Mouse (Mus musculus): ENCODE measurements around the gene Olfr1475.
"Not testable (repeated sequence)": the region's sequence is repeated elsewhere in the genome, so short reads cannot be mapped to it uniquely, and the experiment has no call there.

DNA sequence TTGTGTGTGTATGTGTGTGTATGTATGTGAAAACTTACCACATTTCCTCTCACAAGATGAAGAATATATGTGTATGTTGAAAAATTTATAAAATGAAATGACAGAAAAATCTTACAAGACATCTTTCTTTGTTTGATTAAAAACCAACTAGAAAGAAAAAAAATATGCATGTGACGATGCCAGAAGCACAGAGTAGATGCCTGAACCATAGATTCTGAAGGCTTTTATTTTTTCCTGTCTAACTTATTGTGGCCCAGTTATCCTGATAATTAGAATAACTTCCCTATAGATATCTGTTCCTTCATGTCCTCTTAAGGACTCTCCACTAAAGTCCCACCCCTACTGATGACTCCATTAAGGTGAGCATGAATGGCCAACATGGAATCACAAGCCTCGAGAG lies 36.9 kb downstream of the Olfr1475 start, which contains the start of gene Olfr1471:
- TF ChIP-seq CTCF (IDR thresholded peaks at IDR 0.05; ENCODE audit: control insufficient read depth, insufficient read depth, insufficient read length); MYOG (IDR thresholded peaks at IDR 0.05; ENCODE audit: control insufficient read depth, extremely low read depth, insufficient read length); CEBPB (IDR thresholded peaks at IDR 0.05; ENCODE audit: low read depth); MAX (IDR thresholded peaks at IDR 0.05); MYOD1 (IDR thresholded peaks at IDR 0.05; ENCODE audit: control insufficient read depth, insufficient read length, low read depth); USF1 (IDR thresholded peaks at IDR 0.05; ENCODE audit: low read depth): not testable (repeated sequence)
